Mouse (Mus musculus) testis, postnatal 10 days (tissue): ENCODE data around the gene Cpn2.
A peak's percentile ranks its signal among the peaks of the same experiment; 100 is the strongest.

Experiments
- DNase-seq: peaks from one replicate; pipeline ENCODE4 v3.0.0; 2021; ENCODE audit warnings: low spot score

Gene Cpn2

DNA sequence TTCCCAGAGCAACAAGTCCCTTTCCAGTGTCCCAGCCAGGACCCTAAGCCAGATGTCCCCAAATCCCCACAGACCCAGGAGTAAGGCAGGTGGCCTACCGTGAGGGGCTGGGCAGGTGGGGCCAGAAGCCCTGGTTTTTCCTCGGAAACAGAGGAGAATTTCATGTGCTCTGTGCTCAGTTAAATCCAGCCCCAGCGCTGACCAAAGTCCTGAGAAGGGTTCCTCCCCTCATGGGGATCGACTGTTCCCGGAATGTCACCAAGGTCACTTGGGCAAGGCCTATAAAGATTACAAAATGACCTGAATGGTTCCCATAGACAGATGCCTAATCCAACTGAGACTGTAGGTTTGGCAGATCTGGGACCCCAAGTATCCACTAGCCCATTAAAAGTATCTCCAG, at the start of gene Cpn2:
Gene Cpn2, minus strand, starts transcription at position 141 of the 400 bp plus-strand sequence.
- DNase-seq: no peak

- no peak for DNase-seq
Observed at GRCm38 (mm10) chr16:30314236-30314635, 46.9 kb upstream of the Cpn2 start.

DNA sequence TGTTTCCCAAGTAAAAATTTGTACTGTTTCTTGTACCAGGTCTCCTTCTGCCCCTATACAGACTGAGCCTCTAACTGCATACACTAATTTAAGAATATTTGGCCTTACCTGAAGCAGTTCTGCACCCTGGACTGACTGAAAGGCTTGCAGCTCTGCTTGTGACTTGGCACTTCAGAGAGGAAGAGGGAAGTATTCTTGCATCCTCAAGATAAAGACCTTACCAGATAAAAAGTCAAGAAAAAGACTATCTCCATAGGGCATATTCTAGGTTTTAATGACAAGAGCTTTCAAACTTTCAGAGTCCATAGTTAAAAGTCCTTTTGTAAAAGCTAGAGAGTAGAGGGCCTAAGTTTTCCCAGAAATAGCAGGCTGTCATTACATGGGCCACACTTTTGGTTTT, 43.3 kb upstream of the Cpn2 start, which contains the start of gene Gp5:
Gene Gp5, minus strand, starts transcription at position 133 of the 400 bp plus-strand sequence.
- DNase-seq: no peak

DNA sequence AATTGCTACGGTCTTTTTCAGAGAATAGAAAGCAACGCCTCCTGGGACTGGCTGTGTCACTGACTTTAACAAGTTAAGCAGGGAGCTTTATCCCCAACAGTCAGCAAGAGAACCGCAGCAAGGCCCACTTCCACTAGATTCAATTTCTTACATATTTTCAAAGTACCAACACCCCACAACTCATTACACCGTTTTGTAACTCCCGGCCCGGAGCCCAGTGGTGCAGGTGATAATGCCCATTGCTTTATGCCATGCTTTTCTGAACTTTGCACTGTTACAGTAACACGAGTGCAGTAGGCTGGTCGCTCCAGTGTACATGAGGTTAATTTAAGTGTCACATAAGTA, 42.8 kb upstream of the Cpn2 start:
- no peak for DNase-seq

- DNase-seq: no peak
Observed at GRCm38 (mm10) chr16:30309395-30310170, 42.3 kb upstream of the Cpn2 start.

DNA sequence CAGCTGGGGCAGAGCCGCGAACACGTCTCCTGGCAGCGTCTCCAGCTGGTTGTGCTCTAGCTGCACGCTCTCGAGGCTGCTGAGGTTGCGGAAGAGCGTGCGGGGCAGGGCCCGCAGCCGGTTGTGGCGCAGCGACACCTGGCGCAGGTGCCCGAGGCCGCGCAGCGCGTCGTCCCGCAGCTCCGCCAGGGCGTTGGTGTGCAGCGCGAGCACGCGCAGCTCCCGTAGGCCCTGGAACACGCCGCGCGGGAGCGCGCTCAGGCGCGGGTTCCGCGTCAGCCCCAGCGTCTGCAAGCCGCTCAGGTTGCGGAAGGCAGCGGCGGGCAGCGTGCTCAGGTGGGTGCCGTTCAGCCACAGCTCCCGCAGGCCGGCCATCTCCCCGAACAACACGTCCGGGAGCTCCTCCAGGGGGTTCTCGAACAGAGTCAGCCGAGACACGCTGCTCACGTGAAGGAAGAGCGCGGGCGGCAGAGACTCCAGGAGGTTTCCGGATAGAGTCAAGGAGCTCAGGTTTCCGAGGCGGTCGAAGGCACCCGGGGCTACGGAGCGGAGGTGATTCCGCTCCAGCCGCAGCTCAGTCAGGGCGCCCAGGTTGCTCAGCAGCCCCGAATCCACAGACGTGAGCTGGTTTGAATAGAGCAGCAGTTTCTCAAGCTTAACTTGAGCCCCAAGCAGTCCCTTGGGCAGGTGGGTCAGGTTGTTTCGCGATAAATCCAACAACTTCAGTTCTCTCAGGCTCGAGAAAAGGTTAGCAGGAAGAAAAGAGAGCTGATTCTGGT, 41.5 kb upstream of the Cpn2 start:
- peak; percentile 49 for DNase-seq

- peak; percentile 49 for DNase-seq
Observed at GRCm38 (mm10) chr16:30307961-30308615, 40.8 kb upstream of the Cpn2 start.

- DNase-seq: no peak
Observed at GRCm38 (mm10) chr16:30307306-30307705, 40.0 kb upstream of the Cpn2 start.

- no peak for DNase-seq
Observed at GRCm38 (mm10) chr16:30306102-30306501, 38.8 kb upstream of the Cpn2 start.

DNA sequence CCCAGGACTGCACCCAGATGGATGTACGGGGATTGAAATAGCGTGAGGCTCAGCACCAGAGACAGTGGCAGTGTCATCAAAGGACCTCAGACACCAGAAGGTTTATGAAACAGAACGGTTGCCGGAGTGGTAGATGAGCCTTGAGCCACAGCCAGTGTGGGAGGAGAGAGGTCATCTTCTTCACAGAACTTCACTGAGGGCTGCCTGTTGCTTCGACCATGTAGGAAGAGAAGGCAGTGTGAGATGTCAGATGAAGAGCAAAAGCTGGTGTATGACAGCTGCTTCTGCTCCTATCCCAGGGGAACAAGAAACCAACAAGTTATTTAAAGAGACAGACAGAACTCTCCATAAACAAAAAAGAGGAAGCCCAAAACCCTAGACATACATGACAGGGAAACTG, 36.9 kb upstream of the Cpn2 start:
- no peak for DNase-seq

- DNase-seq: no peak
Observed at GRCm38 (mm10) chr16:30303411-30303810, 36.1 kb upstream of the Cpn2 start.

GRCm38 (mm10) chr16:30302686-30303085, 35.4 kb upstream of the Cpn2 start:
- DNase-seq: no peak

GRCm38 (mm10) chr16:30299711-30300277, 32.5 kb upstream of the Cpn2 start:
- DNase-seq: peak; percentile 28

- DNase-seq: peak; percentile 40
Observed at GRCm38 (mm10) chr16:30297450-30297849, 30.2 kb upstream of the Cpn2 start.

DNA sequence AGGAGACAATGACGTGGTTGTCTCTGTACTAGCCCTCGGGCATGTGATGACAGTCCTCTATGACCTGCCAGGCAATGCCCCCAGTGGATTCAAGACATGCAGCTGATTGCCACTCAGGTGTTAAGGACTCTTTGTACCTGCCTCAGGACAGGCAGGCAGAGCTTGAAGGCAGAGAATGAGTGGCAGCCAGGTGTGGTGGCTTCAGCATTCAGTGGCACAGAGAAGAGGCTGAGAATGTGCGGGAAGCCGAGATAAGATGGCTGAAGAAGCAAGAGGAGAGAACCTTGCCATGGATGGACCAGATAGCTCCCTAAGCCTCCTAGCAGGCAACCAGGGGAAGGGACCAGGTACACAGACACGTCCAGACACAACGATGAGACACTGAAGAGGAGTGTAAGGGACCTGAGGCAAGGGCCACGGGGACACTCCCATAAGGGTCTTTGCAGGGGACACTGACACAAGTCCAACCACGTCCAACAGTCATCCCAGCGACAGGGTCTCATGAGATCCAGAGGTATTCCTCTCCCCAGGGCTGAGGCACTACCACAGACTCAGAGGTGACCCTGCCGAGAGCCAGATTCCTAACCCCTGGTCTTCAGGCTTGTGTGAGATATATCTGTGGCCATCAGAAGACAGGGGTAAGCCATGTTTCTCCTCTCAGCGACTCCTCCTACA, 29.4 kb upstream of the Cpn2 start:
- no peak for DNase-seq

DNA sequence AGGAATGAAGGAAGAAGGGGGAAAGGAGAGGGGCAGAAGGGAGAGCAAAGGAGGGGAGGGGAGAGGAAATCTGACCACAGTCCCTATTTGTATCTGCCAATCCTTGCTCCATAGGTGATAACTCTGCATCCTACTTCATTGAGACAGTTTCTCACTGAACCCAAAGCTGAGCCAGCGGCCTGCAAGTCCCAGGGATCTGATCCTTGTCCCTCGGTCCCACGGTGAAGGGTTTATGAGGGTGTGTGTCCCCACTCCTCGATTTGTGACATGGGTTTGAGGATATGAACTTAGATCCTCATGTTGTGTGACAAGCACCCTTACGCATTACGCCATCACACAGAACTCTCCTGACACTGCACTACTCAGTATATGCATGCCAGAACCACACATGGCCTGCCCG, 27.8 kb upstream of the Cpn2 start:
- DNase-seq: no peak

- DNase-seq: no peak
Observed at GRCm38 (mm10) chr16:30290436-30290835, 23.1 kb upstream of the Cpn2 start.

DNA sequence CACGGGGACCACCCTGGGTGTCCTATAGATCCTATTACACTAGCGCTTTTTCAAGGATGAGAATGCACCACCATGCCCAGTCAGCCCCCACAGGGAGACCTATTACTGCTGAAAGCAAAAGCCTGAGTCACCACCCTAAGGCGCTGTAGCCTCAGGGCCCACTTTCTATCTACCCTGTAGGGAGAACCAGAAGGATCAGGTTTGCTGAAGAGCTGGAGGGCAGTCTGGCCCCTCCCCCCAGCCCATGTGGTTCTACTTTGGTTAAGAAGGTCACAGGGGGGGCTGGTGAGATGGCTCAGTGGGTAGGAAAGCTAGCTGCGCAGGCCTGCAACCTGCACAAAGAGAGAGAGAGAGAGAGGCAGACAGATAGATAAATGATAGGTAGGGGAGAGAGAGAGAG, 18.4 kb upstream of the Cpn2 start:
- no peak for DNase-seq

- DNase-seq: peak; percentile 59
Observed at GRCm38 (mm10) chr16:30283743-30284337, 16.5 kb upstream of the Cpn2 start.

- DNase-seq: peak; percentile 51
Observed at GRCm38 (mm10) chr16:30282844-30283495, 15.7 kb upstream of the Cpn2 start, which contains the start of gene Lrrc15. Lrrc15 (minus strand) TSS chr16:30283256.
